Mouse (Mus musculus) kidney, adult 8-10 months (tissue): ENCODE measurements at regions not wholly inside any gene's neighbourhood (a gene's known extent, or its start where the extent isn't known, plus 50 kb on each side); places are given as distances from the start of the nearest gene placed in this dataset.
"Not testable (repeated sequence)": the region's sequence is repeated elsewhere in the genome, so short reads cannot be mapped to it uniquely, and the experiment has no call there.

ENCODE experiments used
- DNase-seq, 2 experiments: peaks; one replicate each; pipeline ENCODE4 v3.0.0; 2022

DNA sequence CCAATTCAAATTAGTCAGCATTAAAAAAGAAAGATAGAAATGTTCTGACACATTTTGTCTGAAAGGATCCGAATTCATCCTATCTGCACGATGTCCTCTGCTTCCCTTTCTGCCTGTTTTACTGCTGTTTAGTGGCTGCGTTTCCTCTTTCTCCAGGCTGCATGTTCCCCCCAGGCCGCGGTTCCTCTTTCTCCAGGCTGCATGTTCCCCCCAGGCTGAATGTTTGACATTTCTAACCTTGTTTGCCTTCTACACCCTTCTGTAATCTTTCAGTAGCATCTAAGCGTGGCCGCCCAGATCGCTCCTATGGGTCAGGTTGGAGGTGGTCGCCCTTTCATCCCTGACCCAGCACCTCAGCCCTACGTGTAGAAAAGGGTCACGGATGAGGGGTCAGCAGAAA lies 89.6 kb upstream of the Mdm1 start:
- DNase-seq, result no peak

DNA sequence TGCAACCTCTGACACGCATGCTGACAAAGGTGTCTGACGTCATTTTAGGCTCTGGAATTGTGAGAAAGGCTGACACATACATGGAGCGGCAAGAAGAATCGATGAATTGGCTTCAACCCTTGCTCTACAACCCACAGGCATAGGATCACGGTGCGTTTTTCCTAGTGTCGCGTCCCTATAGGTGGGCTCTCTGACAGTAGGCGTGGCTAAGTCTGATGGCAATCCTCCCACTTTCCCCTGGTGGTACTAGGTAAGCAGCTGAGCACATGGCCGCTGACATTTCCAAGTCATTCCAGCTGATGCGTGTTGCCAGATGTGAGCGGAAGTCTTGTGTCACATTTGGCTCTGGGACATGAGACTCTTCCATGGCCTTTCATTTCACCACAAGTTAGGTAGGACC lies 89.1 kb upstream of the Mdm1 start:
- DNase-seq, result no peak

DNA sequence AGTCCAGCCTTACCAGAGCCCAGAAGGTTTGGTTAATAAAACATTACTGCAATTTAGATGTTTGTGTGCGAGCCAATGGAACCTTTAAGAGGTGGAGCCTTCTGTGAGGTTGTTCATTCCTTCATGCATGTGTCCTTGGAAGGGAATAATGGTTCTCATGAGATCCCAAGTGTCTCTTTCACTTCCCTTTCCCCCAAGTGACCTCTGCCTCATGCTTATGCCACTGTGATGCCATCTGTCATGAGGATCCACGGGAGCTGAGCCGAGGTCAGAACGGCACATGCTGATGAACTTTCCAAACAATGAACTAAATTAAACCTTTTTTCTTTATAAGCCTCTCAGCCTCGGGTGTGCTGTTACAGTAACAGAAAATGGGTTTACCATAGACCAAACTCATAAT lies 88.6 kb upstream of the Mdm1 start:
- no peak for DNase-seq

DNA sequence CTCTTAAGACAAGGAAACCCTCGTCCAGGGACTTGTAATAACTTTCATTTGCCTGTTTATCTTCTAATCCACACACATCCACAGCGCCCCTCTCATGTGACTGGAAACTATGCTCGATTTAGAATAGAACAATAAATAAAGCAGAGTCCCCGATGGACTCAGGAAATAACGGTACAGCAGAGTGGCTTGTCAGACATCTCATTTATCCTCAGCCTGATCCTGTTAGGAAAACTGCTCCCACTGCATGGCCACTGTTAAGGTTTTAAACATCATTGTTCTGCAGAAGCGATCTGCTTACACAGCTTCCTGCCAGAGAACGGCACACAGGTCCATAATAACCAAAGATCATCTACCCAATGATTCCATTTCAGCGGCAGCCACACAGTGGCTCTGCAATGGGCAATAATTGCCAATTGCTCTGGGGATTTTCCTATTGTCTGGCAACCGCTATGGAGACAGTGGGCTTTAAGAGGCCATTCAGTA lies 84.8 kb upstream of the Mdm1 start:
- peak in 1 of 2 experiments; percentile 13 for DNase-seq

DNA sequence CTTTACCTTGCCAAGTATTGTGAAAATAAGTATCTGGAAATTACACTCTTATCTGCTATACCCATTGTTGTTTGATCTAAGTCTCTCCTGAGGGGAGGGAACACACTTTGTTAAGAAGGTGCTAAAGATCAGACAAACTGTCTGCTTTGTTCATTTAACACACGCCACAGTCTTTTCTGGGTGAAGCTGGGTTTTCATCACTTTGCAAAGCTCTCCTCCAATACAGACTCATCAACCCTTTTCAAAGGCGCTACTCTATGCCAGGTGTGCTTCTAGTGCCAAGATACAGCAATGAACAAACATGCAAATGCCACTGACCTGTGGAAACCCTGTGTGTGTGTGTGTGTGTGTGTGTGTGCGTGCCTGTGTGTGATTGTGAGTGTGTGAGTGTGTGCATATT lies 84.1 kb upstream of the Mdm1 start:
- no peak for DNase-seq

DNA sequence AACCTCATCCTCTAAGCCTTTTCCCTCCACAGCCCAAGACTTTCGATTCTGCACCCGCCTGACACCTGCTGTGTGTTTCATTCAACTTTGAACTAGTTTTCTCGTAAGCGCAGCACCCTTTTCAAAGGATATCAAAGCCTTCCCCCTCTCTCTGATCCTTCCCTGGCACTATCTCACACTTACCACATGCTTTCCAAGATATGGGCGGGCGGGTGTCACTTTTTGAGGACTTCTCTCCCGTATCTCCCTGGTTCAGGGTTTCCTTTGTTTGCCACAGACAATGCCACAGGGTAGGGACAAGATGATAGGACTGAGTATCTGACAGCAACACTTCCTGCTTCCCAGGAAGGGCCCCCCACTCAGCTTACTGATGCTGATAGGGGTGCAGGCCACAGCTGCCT lies 76.8 kb upstream of the Mdm1 start:
- no peak for DNase-seq

DNA sequence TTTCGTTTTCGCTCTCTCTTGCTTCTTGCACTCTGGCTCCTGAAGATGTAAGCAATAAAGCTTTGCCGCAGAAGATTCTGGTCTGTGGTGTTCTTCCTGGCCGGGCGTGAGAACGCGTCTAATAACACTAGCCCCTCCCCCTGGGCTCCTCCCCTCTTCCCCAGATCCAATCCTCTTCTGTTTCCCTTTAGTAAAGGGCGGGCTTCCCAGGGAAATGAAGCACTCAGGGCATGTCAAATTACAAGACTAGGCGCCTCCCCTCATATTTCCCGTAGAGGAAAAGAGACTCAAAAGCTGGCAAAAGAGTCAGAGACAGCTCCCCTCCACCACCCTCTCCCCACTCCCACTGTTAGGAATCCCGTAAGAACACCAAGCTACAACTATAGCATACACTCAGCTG lies 65.3 kb upstream of the Mdm1 start:
- not testable (repeated sequence) for DNase-seq

DNA sequence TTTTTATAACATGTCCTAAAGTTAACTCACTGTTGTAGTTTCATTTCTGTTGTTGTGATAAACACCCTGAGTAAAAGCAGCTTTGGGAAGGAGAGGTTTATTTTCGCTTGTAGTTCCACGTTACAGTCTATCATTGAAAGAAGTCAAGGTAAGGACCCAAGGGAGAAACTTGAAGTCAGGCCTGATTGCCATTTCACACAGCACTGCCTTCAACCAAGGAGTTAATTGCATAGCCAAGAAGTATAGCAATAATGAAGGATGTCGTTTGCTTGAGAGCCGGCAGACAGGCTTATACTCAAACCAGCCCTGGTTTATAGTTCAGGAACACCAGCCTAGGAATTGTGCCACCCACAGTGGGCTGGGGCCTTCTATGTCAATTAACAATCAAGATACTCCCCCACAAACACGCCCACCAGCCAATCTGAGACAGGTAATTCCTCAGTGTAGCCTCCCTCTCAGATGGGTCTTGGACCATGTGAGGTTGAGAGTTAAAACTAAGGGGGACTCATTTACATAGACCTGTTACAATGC lies 59.9 kb upstream of the Mdm1 start:
- DNase-seq, result no peak

DNA sequence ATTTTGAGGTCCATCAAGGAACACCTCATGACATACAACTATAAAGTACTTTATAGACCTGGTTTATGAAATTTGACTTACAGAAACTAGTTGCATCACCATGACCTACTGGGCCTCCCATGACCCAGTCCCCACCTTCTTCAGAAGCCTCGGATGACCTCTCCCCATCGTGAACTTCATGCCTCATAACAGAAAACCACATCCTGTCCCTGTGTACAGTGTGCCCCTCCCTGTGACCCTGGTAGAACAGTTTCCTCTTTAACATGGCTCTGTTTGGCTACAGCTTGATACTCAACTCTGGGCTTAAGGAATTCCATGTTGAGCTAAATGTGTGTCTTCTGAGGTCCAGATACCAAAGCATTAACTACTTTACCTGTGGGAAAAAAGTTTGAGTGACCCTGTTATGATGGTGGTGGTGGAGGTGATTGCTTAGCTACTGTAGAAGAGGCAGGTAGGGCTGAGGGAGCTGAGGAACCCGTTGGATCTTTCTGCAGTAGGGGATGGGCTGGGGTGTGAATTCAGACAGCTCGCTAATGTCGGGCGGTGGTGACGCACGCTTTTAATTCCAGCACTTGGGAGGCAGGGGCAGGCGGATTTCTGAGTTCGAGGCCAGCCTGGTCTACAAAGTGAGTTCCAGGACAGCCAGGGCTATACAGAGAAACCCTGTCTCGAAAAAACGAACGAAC lies 58.4 kb upstream of the Mdm1 start:
- DNase-seq, result no peak

DNA sequence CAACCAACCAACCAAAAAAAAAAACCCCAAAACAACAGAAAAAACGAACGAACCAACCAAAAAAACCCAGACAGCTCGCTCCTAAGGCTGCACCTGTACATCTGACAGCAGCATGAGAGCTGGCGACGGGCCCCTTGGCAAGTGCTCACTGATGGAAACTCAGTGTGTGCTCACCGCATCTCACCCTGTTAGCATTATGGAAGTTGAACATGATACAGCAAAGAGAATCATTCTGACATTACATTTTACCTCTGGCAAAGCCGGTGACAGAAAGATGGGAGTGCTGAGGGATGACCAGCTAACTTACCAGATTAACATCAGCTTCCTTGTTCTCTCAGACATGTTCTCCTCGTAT lies 57.9 kb upstream of the Mdm1 start:
- no peak for DNase-seq

DNA sequence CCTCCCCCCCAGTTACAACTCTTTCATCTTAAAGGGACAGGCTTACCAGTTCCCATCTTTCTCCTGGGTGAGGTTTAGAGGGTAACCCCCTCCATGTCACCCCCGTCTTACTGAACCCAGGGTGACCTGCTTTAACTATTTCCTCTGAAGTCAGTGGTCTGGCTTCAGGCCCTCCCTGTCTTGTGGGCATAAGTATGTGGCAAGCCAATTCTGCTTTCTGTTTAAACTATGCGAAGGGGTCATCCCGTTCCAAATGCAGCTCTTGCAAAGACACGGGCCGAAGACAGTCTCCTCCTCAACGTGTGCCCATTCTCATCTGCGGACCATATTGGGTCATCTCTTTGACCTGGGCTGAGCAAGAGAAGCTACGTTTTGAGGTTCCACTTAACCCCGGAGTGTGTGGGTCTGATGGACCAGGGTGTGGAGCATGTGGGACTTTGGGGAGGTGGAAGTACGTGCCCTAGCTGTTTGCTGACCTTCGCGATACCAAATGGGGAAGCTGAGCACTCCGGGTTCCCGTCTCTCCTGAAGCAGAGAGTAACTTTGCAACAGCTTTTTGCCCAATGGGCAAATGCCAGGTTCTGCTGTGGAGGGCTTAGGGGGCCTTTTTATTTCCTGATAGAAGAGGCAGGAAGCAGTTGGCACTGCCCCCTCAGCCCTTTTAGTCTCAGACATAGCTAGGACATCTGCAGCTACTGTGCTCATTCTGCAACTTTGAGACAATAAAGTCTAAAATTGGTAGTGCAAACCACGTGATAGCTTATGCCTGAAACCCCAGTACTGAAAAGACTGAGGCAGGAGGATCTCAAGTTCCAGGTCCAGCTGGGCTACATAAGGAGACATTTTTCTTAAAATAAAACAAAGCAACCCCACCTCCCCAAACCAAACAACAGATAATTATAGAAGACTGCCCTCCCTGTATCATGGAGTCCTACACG lies 56.3 kb upstream of the Mdm1 start:
- DNase-seq, result no peak

DNA sequence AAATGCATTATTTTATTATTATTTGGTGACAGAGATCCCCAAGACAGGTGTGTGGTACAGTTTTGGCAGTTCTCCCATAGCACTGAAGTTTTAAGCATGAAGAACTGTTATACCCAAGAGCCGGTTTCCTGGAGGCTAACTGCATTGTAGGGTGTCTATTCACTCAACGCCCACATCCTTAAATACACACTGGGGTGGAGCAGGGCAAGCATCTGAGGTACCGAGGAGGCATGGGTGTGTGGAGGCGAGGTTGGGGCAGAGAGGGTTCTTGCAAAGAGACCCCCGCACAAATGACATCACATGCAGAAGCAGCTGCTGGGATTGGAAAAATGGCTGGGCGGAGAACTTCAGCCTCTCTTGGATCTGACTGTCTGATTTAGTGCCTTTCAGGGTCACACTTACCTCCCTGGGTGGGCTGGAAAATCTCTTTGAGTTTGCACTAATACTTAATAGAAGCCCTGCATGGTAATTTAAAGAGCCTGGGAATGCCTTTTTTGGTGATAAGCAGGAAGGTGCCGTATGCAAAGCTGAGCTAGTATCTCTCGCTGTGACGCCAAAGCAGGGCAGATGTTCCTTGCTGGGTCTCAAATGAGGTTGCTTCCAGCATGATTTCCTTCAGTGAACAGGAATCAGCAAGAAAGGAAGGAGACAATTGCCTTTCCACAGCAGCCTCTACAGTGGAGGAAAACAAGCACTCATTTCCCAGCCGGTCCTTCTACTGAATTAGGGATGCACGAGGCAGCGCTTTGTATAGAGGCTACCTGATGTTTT lies 53.9 kb upstream of the Mdm1 start:
- no peak for DNase-seq

DNA sequence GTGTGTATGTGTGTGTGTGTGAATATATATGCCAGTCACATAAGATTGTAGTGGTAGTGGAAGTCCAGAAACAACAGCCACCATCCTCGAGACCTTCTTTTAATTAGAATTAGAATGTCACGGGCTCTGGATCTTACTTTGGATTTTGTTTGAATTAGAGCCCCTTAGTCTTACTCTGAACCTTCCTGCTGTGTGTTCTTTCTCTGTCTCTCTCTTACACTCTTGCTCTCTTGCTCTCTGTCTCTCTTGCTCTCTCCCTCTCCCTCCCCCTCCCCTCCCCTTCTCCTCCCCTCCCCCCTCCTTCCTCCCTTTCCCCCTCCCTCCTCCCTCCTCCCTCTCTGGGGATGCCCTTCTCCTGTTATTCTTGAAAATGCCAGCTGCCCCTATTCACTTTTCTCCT lies 53.1 kb upstream of the Mdm1 start:
- DNase-seq, result no peak

DNA sequence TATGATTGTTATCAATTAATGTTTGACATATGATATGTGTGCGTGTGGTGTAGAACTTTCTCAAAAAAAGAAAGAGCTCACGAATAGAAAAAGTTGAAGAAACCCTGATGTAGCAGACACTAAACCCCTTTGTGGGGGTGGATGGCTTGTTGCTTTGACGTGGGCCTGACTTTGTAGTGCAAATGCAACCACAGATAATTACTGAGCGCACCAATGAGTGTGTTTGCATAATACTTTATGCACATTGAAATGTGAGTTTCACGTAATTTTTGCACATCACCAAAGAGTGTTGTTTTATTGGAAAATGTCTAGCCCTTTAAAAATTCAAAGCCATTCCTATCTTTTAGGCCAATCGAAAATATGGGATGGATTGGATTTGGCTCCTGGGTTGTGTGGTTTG lies 51.7 kb upstream of the Mdm1 start:
- no peak for DNase-seq

DNA sequence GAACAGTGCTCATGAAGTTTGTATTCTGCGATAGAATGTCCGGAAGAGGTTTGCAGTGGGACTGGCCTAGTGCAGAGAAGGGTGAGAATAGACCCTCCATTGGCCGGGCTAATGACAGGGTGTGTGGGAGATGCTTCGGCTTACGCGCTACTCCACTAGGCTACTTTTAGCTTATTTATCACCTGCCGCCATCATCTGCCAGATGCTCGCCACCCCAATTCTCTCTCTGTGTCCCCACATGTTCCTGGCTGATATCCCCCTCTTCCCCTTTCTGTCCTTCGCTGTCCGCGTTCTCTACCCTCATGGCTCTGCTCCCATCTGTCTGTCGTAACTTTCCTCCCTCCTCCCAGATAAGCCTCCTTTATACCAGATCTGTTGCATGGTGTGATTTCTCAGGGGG lies 50.1 kb upstream of the Mdm1 start:
- no peak for DNase-seq
